Mouse (Mus musculus) bone marrow, adult 2 months (tissue): Measurements from ENCODE around the gene Kcnc1. TPM values are rescaled to one million over a fixed set of nuclear protein-coding genes. Genes with fewer than 3 reads are reported as not detected.

Source experiments
- H3K27ac ChIP-seq: fragments of 200-500 bp; 2 replicates; pipeline ENCODE4 v1.5.1; 2012; ENCODE audit warnings: low read depth, mild to moderate bottlenecking, control low read depth, inconsistent platforms, low read length; ENCODE audit not compliant: control insufficient read depth, poor library complexity, insufficient read depth
- H3K4me1 ChIP-seq: fragments of 200-500 bp; 2 replicates; pipeline ENCODE4 v1.6.1; 2011; ENCODE audit warnings: low read length; ENCODE audit not compliant: control insufficient read depth, insufficient read depth
- H3K4me3 ChIP-seq: fragments of 200-500 bp; replicated peaks from 2 replicates; pipeline ENCODE3; 2011; ENCODE audit warnings: mild to moderate bottlenecking, low read depth, low read length, control low read depth; ENCODE audit not compliant: control insufficient read depth
- CTCF ChIP-seq: fragments of 200-500 bp; IDR thresholded peaks from 2 replicates; pipeline ENCODE4 v1.5.1; 2011; ENCODE audit warnings: low read length, control low read depth; ENCODE audit not compliant: control insufficient read depth, insufficient read depth
- POLR2A ChIP-seq: fragments of 200-500 bp; IDR thresholded peaks from 2 replicates; pipeline ENCODE4 v1.6.1; 2011; ENCODE audit warnings: low read depth, mild to moderate bottlenecking, control low read depth, low read length, borderline replicate concordance; ENCODE audit not compliant: control insufficient read depth
- WGBS: fragments of 180-500 bp; shearing (Covaris S2); methylation state at CpG from one replicate; pipeline ENCODE4 v1.1.7; 2018; 5-methylcytosine and 5-hydroxymethylcytosine counted together
- polyA plus RNA-seq: library from polyadenylated mRNA; stranded (reverse); fragments of >200 nt; gene quantifications from 2 replicates; pipeline ENCODE4 v1.2.4, GENCODE M21; 2011; ENCODE audit warnings: low replicate concordance; ENCODE audit not compliant: missing spikeins, insufficient read depth, insufficient read length

Kcnc1 gene
- polyA plus RNA-seq, 1 experiment = 0.25 TPM

DNA sequence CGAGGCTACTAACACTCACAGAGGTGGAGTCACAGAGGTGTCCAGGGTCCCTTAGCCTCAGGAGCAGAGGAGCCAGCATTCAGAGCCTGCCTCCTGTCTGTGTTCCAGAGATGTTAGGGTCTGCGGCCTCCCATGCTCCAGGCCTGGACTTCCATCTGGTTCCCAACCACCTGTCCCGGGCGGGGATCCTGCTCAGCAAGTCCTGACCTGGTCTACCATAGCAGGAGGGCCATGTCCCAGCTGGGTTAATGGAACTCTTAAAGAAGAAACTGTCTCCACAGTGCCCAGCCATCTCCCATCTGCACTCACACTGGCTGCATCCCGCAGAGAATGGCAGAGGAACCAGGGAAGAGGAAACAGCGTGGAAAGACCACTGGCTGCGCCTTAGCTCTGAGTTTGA, 8.5 kb downstream of the Kcnc1 start:
- H3K4me1 ChIP-seq = no peaks in the 10 kb centered on the region
- no peak for TF ChIP-seq CTCF
- WGBS = 66% methylated on average over 7 of the region's 7 CpGs
- no peak overlapping the region for H3K4me3 ChIP-seq
- H3K27ac ChIP-seq = no peak overlapping the region

DNA sequence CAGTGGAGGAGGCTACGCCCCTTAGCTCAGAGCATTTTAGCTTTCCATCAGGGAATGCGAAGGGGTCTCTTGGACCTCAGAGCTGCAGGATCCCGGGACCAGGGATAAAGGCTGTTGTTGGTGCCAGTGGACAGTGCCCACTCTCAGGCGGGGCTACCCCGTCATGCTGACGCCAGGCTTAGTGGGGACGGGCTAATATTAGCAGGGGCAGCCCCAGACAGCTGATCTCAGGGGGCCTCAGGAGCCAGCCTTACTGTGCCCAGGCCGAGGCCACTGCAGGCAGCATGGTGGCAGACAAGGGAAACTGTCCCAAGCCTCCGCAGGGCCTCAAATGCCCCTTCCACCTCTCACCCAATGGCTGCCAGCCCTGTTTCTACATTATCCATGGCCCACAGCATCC, 12.3 kb downstream of the Kcnc1 start:
- Histone ChIP-seq H3K4me3 (no peak overlapping the region), H3K4me1 (no peaks in the 10 kb centered on the region; the same call in 1 of the 2 replicates), H3K27ac (peak overlapping the region; percentile 26)
- TF ChIP-seq CTCF = no peak
- no peak for TF ChIP-seq POLR2A
- 76% methylated on average over 9 of the region's 9 CpGs for WGBS

DNA sequence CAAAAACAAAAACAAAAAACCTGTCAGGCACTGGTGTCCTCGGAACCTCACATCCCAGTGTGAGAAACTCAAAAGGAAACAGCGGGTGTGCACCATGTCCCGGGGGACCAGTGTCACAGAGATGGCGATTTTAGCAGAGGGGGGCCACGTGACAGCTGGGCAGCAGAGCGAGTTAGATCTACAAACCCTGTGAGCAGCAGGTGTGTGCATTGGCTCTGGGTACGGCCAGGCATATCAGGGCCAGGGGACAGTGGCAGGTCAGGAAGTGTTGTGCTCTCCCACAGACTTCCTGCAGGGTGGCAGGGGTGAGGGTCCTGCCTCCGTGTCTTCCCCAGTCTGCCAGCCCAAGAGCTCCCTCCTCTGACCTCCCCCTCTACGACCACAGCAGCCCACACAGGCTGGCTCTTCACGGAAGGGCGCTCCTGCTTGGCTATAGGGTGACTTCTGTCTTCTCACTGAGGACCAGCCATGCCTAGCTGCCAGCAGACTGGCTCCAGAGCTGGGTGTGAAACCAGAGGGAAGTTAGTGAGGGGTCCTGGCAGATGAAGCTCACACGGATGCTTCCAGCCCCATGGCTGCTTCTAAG, 13.0 kb downstream of the Kcnc1 start:
- WGBS = 16% methylated on average over 12 of the region's 12 CpGs
- Histone ChIP-seq H3K4me3 (no peak overlapping the region), H3K4me1 (no peaks in the 10 kb centered on the region; the same call in 1 of the 2 replicates), H3K27ac (peak overlapping the region; percentile 85)
- TF ChIP-seq CTCF = no peak
- peak; percentile 50; the same call in 1 of the 2 replicates for TF ChIP-seq POLR2A

DNA sequence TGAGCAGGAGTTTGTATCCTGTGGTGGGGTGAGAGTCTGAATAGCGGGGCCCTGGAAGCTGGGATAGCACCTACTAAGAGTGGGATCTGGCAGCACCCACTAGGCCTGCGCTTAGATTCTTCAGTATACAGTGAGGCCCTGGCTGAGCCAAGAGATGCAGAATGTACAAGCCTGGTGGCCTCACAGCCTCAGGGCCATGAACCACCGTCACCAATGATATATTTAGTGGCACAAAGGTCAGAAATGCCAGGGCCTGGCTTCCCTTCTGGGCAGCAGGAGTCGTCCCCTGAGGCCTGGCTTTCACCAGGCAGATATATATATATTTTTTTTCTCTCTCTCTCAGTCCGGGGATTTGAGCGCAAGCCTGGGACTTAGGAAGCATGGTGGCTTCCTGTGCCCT, 14.4 kb downstream of the Kcnc1 start:
- 76% methylated on average over 6 of the region's 6 CpGs for WGBS
- Histone ChIP-seq H3K4me1 (no peaks in the 10 kb centered on the region; the same call in 1 of the 2 replicates), H3K27ac (no peak overlapping the region), H3K4me3 (no peak overlapping the region)
- no peak for TF ChIP-seq CTCF

DNA sequence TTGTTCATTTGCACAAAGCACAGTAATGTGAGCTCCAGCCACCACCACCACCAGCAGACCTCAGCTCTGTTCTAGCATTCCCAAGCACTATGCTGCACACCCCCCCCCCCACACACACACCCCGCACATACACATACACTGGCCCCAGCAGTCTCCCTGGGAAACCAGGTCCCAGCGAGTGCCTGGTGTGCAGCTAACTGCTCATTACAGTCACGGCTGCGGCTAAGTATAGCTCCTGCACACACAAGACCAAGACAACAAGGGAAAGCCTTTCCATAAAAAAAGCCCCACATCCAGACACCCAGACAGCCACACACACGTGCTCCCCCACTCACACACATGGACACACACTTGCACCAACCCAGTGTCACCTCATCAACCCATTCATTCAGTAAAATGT, 16.5 kb downstream of the Kcnc1 start:
- Histone ChIP-seq H3K27ac (no peak overlapping the region), H3K4me1 (no peaks in the 10 kb centered on the region; the same call in 1 of the 2 replicates), H3K4me3 (no peak overlapping the region)
- TF ChIP-seq POLR2A (no peak), CTCF (no peak)
- 77% methylated on average over 5 of the region's 5 CpGs for WGBS

DNA sequence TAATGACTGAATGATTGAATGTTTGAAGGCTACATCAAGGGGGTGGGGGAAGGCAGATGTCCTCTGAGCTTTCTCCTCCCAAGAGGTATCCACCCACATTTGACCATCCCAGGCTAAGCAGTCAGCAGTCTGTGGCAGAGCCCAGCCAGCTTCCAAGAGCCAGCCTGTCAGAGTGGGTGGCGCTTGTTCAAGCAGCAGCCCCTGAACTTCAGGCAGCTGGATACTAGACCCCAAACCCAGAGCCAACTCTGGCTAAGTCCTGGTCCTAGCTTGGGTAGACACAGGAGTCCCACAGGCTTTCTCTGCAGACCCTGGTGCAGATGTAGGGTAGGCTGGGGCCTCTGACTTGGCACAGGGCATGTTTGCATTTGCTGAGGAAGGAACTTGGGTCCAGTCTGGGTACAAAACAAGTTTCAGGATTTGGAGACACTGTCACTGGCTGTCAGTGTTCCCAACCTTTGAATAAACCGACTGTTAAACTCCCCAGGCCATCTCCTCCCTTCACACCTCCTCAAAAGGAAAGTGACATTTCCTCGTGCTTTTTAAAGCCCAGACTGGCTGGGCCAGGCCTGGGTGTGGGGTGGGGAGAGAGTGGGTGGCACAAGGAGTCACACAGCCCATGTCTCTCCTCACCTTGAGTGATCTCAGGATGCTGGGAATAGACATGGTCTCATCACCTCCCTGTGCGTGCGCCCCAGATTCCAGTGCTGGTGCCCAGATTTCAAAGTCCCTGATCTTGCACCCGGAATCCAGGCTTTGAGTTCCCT, 17.8 kb downstream of the Kcnc1 start:
- Histone ChIP-seq H3K4me3 (no peak overlapping the region), H3K4me1 (no peaks in the 10 kb centered on the region; the same call in 1 of the 2 replicates), H3K27ac (no peak overlapping the region)
- TF ChIP-seq CTCF = no peak
- no peak for TF ChIP-seq POLR2A
- WGBS = 57% methylated on average over 6 of the region's 6 CpGs

DNA sequence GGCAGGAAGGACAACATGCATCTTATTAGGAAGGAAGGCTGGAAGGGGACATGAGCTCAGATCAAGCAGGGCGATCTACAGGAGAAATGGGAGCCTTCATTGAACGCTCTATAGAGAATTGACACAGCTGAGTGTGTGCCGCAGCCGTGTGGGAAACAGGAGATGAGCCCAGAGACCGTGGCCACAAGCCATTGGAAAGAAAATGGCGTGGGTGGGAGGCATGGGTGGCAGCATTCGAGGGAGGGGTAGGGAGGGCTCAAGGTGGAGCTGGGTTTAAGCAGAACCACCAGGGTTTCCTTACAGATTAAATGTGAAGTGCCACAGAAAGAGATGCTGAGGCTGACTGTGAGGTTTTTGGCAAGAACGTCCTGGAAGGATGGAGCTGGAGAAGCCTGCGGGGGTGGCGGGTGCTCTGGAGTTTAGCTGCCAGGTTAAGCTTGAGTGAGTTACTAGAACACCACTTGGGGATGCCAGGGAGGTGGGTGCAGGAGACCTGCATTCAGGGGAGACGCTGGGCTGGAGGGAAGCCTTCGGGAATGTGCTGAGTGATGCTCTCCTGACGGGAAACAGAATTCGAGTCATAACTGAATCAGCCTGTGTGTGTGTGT, 19.6 kb downstream of the Kcnc1 start:
- Histone ChIP-seq H3K27ac (no peak overlapping the region), H3K4me1 (no peaks in the 10 kb centered on the region; the same call in 1 of the 2 replicates), H3K4me3 (no peak overlapping the region)
- 72% methylated on average over 14 of the region's 14 CpGs for WGBS
- TF ChIP-seq CTCF = no peak
- TF ChIP-seq POLR2A = no peak

DNA sequence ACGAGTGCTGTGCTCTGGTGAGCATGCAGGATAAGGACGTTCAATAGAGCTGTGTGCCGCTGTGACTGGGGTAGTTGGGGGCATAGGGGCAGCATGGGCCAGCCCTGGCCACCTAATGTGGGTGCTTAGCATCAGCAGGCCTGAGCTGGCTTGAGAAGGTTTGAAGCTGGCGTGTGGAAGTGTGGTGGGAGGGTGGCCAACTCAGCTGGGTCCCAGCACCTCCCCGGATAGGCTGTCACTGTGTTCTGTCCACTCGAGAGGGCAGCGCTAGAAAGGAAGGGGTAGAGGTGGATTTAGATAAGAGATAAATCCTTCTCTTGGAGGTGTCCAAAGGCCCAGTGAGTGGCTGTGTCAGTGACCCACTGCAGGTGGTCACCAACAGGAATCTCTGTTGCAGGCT, 21.2 kb downstream of the Kcnc1 start:
- TF ChIP-seq POLR2A = no peak
- H3K27ac ChIP-seq = no peak overlapping the region
- WGBS = 68% methylated on average over 7 of the region's 7 CpGs
- no peaks in the 10 kb centered on the region; the same call in 1 of the 2 replicates for H3K4me1 ChIP-seq
- no peak overlapping the region for H3K4me3 ChIP-seq
